Comparison of ENCODE assay signal across 8 mouse cellular contexts in the genomic region with DNA sequence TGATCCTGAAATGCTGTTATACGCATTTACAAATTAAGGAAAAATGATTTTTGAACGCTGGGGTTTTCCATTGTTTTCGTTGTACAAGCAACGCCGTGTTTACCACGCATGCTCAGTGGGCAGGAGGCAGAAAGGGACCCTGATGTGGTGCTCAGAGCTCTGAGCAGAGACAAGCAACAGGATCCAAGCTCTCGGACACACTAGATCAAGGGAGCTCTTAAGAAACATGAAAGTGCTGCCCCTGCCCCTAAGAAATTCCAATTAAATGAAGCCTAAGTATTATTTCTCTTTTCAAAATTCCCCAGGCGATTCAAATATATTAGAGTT. TPM values are rescaled to one million over a fixed set of nuclear protein-coding genes. Genes with fewer than 3 reads are reported as not detected.
DNase-seq lines count a peak whose midpoint lies in the region; ATAC-seq lines count a peak whose summit lies in the region.

No protein-coding gene starts in this region.

- no peak for ATAC-seq in forebrain, embryonic 13.5 days
- ATAC-seq in liver, embryonic 15.5 days (ENCODE audit: insufficient read depth), result no peak

- peaks cover 14% of the 10 kb centered on the region; the same call in 1 of the 2 replicates for H3K4me1 ChIP-seq in heart, embryonic 10.5 days
- H3K4me1 ChIP-seq in forebrain, embryonic 13.5 days, result peaks cover 8% of the 10 kb centered on the region
- peaks cover 48% of the 10 kb centered on the region for H3K4me1 ChIP-seq in liver, embryonic 15.5 days (replicated peaks)

- peak overlapping the region; percentile 51 for H3K4me3 ChIP-seq in heart, embryonic 10.5 days
- peak overlapping the region; percentile 26 for H3K4me3 ChIP-seq in forebrain, embryonic 13.5 days
- H3K4me3 ChIP-seq in liver, embryonic 15.5 days (replicated peaks), result peak overlapping the region; percentile 64

- H3K27ac ChIP-seq in heart, embryonic 10.5 days, result no peak overlapping the region
- no peak overlapping the region for H3K27ac ChIP-seq in forebrain, embryonic 13.5 days
- no peak overlapping the region for H3K27ac ChIP-seq in liver, embryonic 15.5 days (replicated peaks)

- WGBS in heart, embryonic 10.5 days, result 22% methylated on average over 8 of the region's 8 CpGs
- WGBS in forebrain, embryonic 13.5 days, result 25% methylated on average over 8 of the region's 8 CpGs
- 17% methylated on average over 8 of the region's 8 CpGs for WGBS in liver, embryonic 15.5 days (ENCODE audit: insufficient replicate concordance)

- H3K36me3 ChIP-seq in heart, embryonic 10.5 days, result no peaks in the 10 kb centered on the region
- H3K36me3 ChIP-seq in forebrain, embryonic 13.5 days (ENCODE audit: poor library complexity, severe bottlenecking), result no peaks in the 10 kb centered on the region
- H3K36me3 ChIP-seq in liver, embryonic 15.5 days (replicated peaks), result no peaks in the 10 kb centered on the region

- no peak for DNase-seq in heart, embryonic 10.5 days (ENCODE audit: low spot score)
- DNase-seq in heart, adult 11 months, result no peak
- peak; percentile 79 for DNase-seq in A20 (ENCODE audit: low read depth, low spot score)
- no peak for DNase-seq in Muller cell, postnatal 12 days (ENCODE audit: inconsistent ontology term)
- no peak for DNase-seq in layer of hippocampus, adult 11-12 months (ENCODE audit: low spot score)
- no peak for DNase-seq in natural killer cell, adult 2 months (ENCODE audit: low spot score in 2 of 2)

- H3K9me3 ChIP-seq in heart, embryonic 10.5 days, result no peaks in the 10 kb centered on the region
- no peaks in the 10 kb centered on the region for H3K9me3 ChIP-seq in forebrain, embryonic 13.5 days (replicated peaks)
- H3K9me3 ChIP-seq in liver, embryonic 15.5 days (replicated peaks), result no peaks in the 10 kb centered on the region

- H3K4me2 ChIP-seq in forebrain, embryonic 13.5 days, result peak overlapping the region; percentile 55
- peak overlapping the region; percentile 73 for H3K4me2 ChIP-seq in liver, embryonic 15.5 days

- peak overlapping the region; percentile 41; the same call in 1 of the 2 replicates for H3K9ac ChIP-seq in forebrain, embryonic 13.5 days
- peak overlapping the region; percentile 57; the same call in 1 of the 2 replicates for H3K9ac ChIP-seq in liver, embryonic 15.5 days

- peaks cover 9% of the 10 kb centered on the region; the same call in 1 of the 2 replicates for H3K27me3 ChIP-seq in heart, embryonic 10.5 days (ENCODE audit: insufficient read depth, poor library complexity, severe bottlenecking)
- peaks cover 10% of the 10 kb centered on the region; the same call in 1 of the 2 replicates for H3K27me3 ChIP-seq in forebrain, embryonic 13.5 days
- no peaks in the 10 kb centered on the region for H3K27me3 ChIP-seq in liver, embryonic 15.5 days

RNA-seq across cellular contexts. Expression of a gene that starts 28.5 kb away (rescaled TPM):
- 1.6 and 3.2 TPM in 2 replicates for polyA plus RNA-seq in heart, embryonic 10.5 days (2016; fragmentation: Nextera tagmentation; extraction: Ambion mirVana)
- polyA plus RNA-seq in forebrain, embryonic 13.5 days (2015; fragmentation: Nextera tagmentation; extraction: Ambion mirVana), result 5.6 and 6.2 TPM in 2 replicates
- 9.1 and 9.7 TPM in 2 replicates for polyA plus RNA-seq in liver, embryonic 15.5 days (2015; fragmentation: Nextera tagmentation; extraction: Ambion mirVana)
